Mouse (Mus musculus) induced T-regulatory cell, adult 2 months (primary cell): ENCODE data around the gene Dcun1d1.

Source experiments
- DNase-seq: peaks from one replicate; pipeline ENCODE4 v3.0.0-alpha.2; 2012; ENCODE audit warnings: low read depth

Dcun1d1 gene

DNA sequence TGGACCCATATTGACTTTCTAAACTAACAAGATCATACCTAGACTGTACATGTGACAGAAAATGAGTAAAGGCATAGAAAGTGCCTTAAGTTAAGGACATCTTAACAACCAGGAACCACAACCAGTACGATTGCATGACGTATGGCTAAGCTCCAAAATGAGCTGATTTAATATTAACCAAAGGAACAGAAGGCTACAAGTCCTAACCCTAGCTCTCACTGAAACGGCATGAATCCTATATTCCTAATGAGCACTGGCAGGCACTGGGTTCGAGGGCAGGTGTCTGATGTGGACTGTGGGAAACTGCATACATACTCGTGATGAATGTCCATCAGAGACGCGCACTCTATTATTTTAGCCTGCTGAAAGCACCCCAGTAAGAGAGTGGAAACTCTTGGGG, 5.9 kb downstream of the Dcun1d1 start:
- DNase-seq: no peak

DNA sequence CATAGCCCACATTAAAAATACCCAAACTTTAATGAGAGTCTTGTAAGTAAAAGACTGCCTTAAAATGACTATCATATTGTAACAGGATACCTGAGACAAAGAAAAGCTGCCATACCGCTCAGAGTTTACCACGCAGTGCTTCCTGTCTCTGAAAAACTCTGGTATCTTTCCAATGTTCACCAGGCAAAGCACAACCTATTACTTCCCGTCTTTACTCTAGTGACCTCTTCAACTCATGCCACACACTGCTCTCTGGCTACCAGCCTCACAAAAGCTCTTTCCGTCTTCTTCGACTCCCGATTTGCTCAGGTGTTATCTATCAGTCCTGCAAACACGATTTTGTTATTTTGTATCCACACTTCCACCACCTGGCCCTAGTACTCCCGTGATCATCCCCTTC, 7.4 kb downstream of the Dcun1d1 start:
- peak; percentile 48 for DNase-seq

DNA sequence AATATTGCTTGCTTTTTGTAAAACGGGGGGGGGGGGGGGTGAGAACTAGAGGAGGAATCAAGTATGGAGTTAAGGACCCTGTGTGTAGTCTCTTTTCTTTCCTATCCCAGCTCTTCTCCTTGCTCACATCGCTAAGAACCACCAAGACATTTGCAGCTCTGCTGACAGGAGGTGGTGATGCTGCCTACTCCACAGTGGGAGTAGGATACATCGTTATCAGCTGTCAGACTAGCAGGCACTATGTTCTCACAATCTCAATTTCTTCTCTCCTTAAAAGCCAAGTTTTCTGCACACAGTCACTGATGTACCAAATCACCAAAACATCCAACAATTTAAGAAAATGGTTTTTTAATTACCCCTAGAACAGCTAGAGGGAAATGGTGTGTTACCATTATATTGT, 7.8 kb downstream of the Dcun1d1 start:
- no peak for DNase-seq

DNA sequence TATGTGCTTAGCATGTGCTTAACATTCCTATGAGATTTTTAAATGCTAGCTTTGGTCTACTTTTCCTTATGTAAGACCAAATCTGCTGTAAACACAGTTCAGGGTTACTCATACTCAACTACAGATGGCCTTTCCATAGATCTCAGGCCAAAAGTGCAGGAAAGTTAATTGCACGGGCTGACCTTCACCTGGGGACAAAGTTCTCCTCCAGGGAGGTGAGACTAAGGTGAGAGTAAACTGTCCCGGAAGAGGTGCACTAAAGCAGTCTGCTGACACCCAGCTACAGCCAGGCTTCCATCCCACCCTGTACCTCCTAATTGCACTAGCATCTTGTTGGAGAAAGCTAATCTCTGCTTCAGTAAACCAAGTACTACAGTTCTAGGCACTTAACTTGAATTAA, 11.4 kb downstream of the Dcun1d1 start:
- no peak for DNase-seq

DNA sequence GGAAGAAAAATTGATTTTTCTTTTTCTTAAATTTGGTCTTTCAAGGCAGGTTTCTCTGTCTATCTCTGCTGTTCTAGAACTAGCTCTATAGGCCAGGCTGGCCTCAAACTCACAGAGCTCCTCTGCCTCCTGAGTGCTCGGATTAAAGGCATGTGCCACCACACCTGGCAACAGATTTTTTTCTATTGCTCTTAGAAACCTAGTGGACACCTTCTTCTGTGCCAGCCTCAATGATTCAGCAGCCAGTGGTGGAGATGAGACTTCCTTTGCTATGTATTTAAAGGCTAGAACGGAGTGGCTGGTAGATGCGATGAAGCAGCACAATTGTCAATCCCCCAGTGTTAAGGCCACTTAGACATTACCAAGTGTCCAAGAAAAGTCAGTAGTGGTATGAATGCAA, 13.2 kb downstream of the Dcun1d1 start:
- no peak for DNase-seq

DNA sequence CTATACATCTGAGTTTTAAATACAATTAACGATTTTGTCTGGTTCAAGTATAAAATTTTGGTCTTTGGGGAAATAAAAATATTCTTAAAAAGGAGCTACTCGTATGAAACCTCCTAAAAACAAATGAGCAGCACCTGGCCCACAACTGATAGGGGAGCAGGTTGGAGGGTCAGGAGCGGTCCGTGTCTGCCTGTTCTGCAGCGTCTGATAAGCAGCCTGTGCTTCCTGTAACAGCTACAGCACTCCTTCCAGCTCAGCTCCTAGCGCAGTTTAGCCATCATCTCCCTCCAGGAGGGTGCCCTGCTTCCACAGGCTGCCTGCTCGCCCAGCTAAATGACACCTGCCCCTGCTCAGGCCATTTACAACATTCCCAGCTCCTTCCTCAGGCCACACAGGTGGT, 13.8 kb downstream of the Dcun1d1 start:
- no peak for DNase-seq

DNA sequence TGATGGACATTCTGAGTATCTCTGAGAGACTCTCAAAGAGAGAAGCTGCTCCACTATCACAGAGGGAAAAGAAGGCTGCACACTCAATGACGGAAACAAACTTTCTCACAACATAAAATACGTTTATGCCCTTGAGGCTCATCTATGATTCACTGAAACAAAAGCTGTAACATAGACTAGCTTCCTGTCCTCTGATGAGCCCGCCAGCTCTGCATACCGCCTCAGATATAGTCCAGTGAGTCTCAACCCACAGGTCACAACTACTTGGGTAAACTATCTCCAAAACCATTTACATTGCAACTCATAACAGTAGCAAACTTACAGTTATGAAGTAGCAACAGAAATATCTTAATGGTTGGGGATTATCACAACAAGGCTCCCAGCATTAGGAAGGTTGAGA, 14.7 kb downstream of the Dcun1d1 start:
- DNase-seq: no peak

DNA sequence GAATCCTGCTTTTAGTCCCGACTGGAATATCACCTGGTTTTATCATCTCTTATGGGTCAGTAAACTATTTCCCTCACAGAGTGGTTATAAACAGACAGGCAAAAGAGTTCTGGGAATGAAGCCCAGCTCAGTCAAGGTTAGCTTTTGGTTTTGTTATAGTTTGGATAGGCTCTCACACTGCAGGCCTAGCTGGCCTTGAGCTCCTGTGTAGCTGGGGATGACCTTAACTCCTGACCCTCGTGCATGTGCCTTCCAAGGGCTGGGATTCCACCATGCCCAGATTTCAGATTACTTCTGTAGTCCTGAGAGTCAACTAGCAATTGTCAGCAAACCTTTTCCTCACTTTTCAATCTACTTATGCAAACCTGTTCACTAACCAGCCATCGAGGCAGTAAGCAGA, 19.0 kb downstream of the Dcun1d1 start:
- no peak for DNase-seq

DNA sequence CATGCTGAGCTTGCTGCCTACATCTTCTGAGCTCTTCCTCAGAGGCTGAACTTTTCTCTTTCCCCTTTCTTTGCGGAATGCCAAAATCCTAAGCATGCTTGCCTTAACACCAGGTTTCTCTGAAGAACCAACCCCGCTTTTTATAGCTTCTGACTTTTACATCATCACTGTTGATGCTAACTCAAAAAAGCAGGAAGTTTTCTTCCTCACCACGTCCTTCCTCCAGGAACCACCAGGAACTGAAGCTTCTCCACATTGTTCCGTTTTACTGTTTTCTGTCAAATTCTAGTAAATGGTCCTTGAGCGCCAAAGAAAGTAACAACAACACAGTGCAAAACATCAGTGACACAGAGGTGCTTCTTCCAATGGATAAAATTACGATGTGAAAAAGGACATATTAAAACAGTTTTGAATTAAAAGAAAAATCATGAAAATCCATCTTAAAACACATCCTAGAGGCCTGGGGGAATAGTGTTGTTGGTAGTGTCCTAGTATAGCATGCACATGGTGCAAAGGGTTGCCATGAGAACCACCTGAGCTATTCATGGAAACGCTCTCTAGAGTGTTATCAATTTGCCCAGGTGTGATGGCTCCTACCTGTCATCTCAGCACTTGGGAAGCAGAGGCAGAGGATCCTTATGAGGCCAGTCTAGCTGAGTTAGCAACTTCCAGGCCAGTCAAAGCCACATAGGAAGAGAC, 28.1 kb downstream of the Dcun1d1 start:
- DNase-seq: no peak

DNA sequence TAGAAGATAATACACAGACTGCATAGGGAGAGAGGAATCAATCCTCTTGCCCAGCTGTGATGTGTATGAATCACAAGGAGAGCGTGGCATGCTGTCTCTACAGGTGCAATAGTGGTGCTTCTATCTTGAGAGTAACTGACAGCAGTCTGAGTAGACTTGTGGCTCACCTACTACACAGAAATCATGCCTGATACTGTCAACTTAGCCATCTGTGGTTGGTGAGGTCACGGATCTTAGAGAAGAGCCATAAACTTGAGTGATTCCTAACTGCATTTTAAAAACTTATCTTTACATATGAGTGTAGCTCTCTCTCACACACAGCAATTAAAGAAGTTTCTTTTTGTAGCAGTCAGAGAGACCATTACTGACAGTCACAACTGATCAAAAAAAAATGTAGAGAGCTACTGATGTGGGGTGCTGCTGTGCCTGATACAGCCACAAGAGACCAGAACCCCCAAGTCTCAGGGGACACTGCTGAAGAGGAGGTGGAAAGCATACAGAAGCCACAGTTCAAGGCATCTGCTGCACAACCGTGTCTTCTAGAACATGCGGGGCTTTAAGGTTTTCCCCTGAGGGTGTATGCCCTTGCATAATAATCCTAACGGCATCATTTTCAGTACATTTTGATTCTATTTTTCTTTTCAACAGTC, 36.6 kb downstream of the Dcun1d1 start:
- DNase-seq: no peak

DNA sequence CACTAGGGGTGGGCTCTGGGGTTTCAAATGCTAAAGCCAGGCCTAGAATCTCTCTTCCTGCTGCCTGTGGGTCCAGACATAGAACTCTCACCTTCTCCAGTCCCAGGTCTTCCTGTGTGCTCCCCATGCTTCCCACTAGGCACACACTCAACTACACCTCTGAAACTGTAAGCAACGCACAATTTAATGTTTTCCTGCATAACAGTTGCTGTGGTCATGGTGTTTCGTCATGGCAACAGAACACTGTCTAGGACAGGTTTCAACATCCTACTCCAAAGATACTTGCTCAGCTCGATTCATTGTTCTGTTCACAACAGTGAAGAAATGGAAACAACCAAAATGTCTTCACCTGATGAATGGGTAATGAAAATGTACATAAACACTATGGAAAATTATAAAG, 38.1 kb downstream of the Dcun1d1 start:
- DNase-seq: no peak

DNA sequence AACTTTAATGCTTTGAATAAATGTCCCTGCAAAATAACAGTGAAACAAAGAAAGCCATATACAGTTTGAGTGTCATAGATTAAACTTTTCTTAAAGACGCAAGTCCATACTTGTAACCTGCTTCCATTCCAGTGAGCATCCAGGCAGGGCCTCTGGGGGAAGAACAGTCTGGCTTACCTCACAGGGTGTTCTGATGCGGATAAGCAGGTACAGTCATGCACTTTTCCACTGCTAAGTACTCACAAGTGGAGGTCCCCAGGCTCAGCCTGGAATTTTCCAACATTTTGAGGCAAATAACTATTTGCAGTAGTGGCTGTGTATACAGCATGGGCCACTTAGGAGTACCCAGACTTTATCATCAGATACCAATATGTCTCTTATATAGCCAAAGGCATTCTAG, 39.3 kb downstream of the Dcun1d1 start:
- DNase-seq: no peak

DNA sequence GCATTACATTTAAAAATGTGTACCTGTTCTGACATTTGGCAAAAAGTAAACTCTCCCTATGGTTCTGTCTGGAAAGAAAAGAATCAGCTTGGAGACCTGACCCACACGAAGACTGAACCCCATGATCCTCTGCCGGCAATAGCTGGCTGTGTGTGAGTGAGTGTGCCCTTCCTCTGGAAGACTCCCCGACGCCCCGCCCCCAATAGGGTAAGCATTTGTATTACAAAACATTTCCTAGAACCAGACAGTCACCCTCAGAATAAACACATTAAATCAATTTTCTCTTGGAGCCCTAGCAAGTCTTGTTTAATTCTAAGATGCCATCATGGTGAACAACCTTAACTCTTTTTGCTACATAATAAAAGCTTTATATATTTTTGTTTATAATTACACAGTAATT, 44.1 kb downstream of the Dcun1d1 start:
- DNase-seq: no peak

DNA sequence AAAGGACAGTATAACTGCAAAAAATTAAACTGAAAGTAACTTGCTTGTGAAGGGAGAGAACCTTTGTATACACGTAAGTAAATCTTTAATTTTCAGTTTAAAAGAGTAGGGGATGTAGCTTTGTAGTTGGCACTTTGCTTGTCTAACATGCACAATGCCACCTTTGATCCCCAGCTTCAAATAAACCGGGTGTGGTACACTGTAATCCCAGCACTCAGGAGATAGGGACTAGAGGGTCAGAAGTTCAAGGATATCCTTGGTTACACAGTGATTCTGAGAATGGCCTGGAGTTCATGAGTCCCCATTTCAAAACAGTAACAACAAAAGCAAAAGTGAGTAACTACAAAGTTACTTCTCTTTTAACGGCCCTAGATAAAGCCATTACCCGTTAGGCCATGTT, 46.1 kb downstream of the Dcun1d1 start:
- no peak for DNase-seq

DNA sequence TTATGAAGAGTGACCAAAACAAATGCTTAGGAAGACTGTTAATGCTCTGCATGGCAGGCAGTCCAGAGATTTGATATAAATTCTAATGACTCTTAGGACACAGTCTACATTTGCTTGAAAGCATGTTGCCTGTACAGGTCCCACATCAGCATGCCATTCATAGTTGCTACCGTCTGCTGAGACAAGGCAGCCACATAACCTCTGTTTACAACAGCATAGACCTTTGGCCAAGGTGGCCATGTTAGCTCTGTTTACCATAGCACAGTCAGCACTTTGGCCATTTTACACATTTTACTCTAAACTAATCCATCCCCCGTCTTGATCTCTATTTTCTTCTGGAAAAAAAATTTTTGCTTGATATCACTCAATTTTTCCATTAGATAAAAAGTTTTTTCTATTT, 47.7 kb downstream of the Dcun1d1 start:
- no peak for DNase-seq

DNA sequence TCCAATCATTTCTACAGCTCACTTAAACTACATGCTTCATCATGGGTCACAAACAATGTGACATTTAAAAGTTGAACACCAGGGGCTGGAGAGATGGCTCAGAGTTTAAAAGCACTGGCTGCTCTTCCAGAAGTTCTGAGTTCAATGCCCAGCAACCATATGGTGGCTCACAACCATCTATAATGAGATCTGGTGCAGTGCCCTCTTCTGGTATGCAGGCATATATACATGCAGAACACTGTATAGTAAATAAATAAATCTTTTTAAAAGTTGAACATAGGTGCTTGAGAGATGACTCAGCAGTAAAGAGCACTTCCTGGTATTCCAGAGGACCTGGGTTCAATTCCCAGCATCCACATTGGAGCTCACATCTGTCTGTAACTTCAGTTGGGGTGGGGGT, 54.0 kb downstream of the Dcun1d1 start:
- peak; percentile 45 for DNase-seq

DNA sequence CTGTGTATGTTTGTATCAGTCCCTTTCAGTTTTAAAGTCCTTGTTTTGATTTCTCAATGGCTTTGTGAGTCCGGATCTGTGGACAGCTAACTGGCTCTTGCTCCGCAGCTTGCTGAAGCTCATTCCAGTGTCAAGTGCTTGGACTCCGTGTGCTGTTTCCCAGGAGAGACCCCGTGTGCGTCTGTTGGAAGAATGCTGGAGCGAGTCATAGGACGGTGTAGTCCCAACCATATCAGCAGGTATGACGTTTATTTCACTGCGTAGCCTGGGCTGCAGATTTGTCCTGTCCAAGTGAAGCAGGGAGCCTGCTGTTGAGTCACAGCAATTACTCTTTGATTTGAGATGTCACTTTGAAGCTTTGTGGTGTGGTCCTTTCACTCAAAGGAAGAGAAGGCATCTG, 87.9 kb downstream of the Dcun1d1 start:
- DNase-seq: no peak
